Mouse (Mus musculus) heart, adult 2 months (tissue): ENCODE results near the gene Plch2. TPM values are rescaled to one million over a fixed set of nuclear protein-coding genes. Genes with fewer than 3 reads are reported as not detected.

Experiments
- DNase-seq, 2 experiments: peaks; one replicate each; pipeline ENCODE4 v3.0.0; 2021
- H3K27ac ChIP-seq: fragments of 200-600 bp; 2 replicates; pipeline ENCODE4 v1.8.1; 2022
- H3K27me3 ChIP-seq: fragments of 200-500 bp; 2 replicates; pipeline ENCODE4 v1.6.1; 2012; ENCODE audit warnings: mild to moderate bottlenecking, low read length, inconsistent platforms, mixed read lengths; ENCODE audit not compliant: control insufficient read depth, insufficient read depth
- H3K36me3 ChIP-seq: fragments of 200-500 bp; 2 replicates; pipeline ENCODE4 v1.6.1; 2012; ENCODE audit warnings: low read length, inconsistent platforms; ENCODE audit not compliant: control insufficient read depth, insufficient read depth
- H3K4me1 ChIP-seq: fragments of 200-500 bp; 2 replicates; pipeline ENCODE4 v1.6.1; 2011; ENCODE audit warnings: low read length; ENCODE audit not compliant: control insufficient read depth, insufficient read depth
- H3K4me3 ChIP-seq: fragments of 200-600 bp; 2 replicates; pipeline ENCODE4 v1.8.1; 2022
- H3K79me2 ChIP-seq: fragments of 200-500 bp; replicated peaks from 2 replicates; pipeline ENCODE4 v1.6.1; 2012; ENCODE audit warnings: mild to moderate bottlenecking, inconsistent platforms, low read length, moderate library complexity, mixed read lengths; ENCODE audit not compliant: control insufficient read depth, insufficient read depth
- H3K9ac ChIP-seq: fragments of 200-500 bp; 2 replicates; pipeline ENCODE4 v1.6.1; 2012; ENCODE audit warnings: low read depth, mild to moderate bottlenecking, control low read depth, inconsistent platforms, low read length, mixed read lengths
- CTCF ChIP-seq: fragments of 200-600 bp; IDR thresholded peaks from 2 replicates; pipeline ENCODE4 v1.8.1; 2022; ENCODE audit warnings: antibody characterized with exemption, mild to moderate bottlenecking, moderate library complexity
- EP300 ChIP-seq: fragments of 200-500 bp; IDR thresholded peaks from 2 replicates; pipeline ENCODE4 v1.6.1; 2011; ENCODE audit warnings: low read depth, low read length, control low read depth; ENCODE audit not compliant: insufficient read depth
- POLR2A ChIP-seq: fragments of 200-500 bp; IDR thresholded peaks from 2 replicates; pipeline ENCODE4 v1.6.1; 2011; ENCODE audit warnings: mild to moderate bottlenecking, low read depth, low read length, control low read depth; ENCODE audit not compliant: insufficient read depth
- WGBS: fragments of 180-500 bp; shearing (Covaris S2); methylation state at CpG from one replicate; pipeline ENCODE4 v1.1.7; 2018; 5-methylcytosine and 5-hydroxymethylcytosine counted together
- intact Hi-C: fragments of 180-260 bp; cut with DNase I; formaldehyde crosslinking; loops from one replicate; pipeline ENCODE4 v1.15.1; 2025
- polyA plus RNA-seq: library from polyadenylated mRNA; depleted of rRNA; stranded (reverse); fragments of >200 nt; gene quantifications from 2 replicates; pipeline ENCODE4 v1.2.3, GENCODE M21; 2012
- total RNA-seq, 2 experiments: library from RNA; stranded (reverse); gene quantifications; 2 replicates each; pipeline ENCODE4 v1.2.3; 2021

Gene Plch2
- total and polyA plus RNA-seq, 3 experiments, result 1.1 TPM; not detected in 2

- no peak overlapping the region for H3K4me3 ChIP-seq
- WGBS, result 8% methylated on average over 2 of the region's 2 CpGs
Measured at GRCm38 (mm10) chr4:154944121-154944590, 112.4 kb downstream of the Plch2 start.

DNA sequence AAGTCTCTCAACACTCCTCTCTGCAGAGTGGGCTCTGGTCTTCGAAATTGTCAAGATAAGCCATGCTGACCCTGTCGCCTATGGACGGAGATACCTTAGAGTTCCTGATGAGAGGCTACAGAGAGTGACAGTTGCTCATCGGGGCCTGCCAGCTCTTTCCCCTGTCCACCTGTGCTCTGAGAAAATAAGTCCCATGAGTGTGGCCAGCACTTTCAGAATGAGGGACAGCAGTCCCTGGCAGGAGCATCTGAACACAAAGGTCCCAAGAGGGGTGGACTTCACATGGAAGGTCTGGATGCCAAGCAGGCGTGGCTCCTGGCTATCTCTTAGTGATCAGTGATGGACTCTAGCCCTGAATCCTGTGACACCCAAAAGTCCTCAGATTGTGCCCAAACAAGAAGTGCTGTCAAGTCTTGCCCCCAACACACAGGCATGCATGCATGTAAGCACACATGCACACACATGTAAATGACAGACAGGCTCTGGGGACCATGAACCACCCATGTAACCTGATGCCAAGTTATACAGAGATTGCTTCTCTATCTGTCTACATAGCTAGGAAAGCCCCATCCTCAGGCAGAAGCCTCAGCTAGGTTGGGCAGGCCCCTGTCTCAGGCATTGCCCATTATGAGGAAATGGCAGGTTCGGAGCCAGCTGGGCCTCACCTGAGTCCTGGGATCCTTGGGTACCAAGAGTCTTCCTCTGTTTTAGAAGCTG is 113.1 kb downstream of the Plch2 start:
- Histone ChIP-seq H3K9ac (no peak overlapping the region), H3K36me3 (no peaks in the 10 kb centered on the region), H3K79me2 (no peaks in the 10 kb centered on the region), H3K4me3 (no peak overlapping the region), H3K27me3 (no peaks in the 10 kb centered on the region), H3K27ac (no peak overlapping the region; the same call in 1 of the 2 replicates), H3K4me1 (peaks cover 1% of the 10 kb centered on the region; the same call in 1 of the 2 replicates)
- DNase-seq, result peak in 1 of 2 experiments; percentile 11
- intact Hi-C loops, result loop anchor here (1.0 to 2.0 kb wide), 4 partner anchors 21 to 123 kb away; partner anchors contain the start of genes Pank4 and Pex10
- no peak for TF ChIP-seq POLR2A
- TF ChIP-seq EP300, result no peak
- TF ChIP-seq CTCF, result no peak
- WGBS, result 81% methylated on average over 6 of the region's 6 CpGs

More at GRCm38 (mm10) chr4:154944121-154944590, 112.4 kb downstream of the Plch2 start:
- intact Hi-C loops, result loop anchor here (1.0 to 2.0 kb wide), 4 partner anchors 21 to 123 kb away; partner anchors contain the start of genes Pank4 and Pex10
- no peaks in the 10 kb centered on the region for H3K79me2 ChIP-seq
- peak; percentile 75 to 83 for DNase-seq
- no peak overlapping the region for H3K9ac ChIP-seq
- H3K4me1 ChIP-seq, result peaks cover 1% of the 10 kb centered on the region; the same call in 1 of the 2 replicates
- no peaks in the 10 kb centered on the region for H3K27me3 ChIP-seq
- H3K36me3 ChIP-seq, result no peaks in the 10 kb centered on the region
- TF ChIP-seq EP300 (peak; percentile 90), POLR2A (no peak), CTCF (peak; percentile 98)
- no peak overlapping the region; the same call in 1 of the 2 replicates for H3K27ac ChIP-seq

GRCm38 (mm10) chr4:154942632-154943322 is 113.8 kb downstream of the Plch2 start:
- TF ChIP-seq EP300, result no peak
- TF ChIP-seq CTCF, result no peak
- no peak for TF ChIP-seq POLR2A
- intact Hi-C loops, result no loop called here
- Histone ChIP-seq H3K9ac (no peak overlapping the region), H3K4me3 (no peak overlapping the region), H3K27me3 (no peaks in the 10 kb centered on the region), H3K27ac (no peak overlapping the region), H3K4me1 (peaks cover 1% of the 10 kb centered on the region; the same call in 1 of the 2 replicates), H3K36me3 (no peaks in the 10 kb centered on the region), H3K79me2 (no peaks in the 10 kb centered on the region)
- WGBS, result 73% methylated on average over 10 of the region's 10 CpGs
- DNase-seq, result no peak

DNA sequence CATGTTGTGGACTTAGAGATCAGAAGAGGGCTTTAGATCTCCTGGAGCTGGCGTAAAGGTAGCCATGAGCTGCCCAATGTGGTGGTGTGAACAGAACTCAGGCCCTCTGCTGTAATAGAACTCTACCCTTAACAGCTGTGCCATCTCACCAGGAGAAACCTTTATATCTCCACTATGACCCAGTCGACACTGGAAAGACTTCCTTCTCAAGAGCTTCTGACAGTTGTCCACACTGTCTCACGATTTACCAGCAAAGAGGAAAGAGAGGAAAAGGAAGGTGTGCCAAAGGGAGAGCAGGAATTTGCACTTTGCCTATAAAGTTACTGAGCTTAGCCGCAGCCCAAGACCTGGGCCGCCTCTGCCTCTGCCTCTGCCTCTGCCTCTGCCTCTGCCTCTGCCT is 114.8 kb downstream of the Plch2 start:
- H3K79me2 ChIP-seq, result no peaks in the 10 kb centered on the region
- TF ChIP-seq CTCF (no peak), POLR2A (no peak), EP300 (no peak)
- no peaks in the 10 kb centered on the region for H3K36me3 ChIP-seq
- peaks cover 1% of the 10 kb centered on the region; the same call in 1 of the 2 replicates for H3K4me1 ChIP-seq
- H3K9ac ChIP-seq, result no peak overlapping the region
- no peak overlapping the region for H3K4me3 ChIP-seq
- WGBS, result 74% methylated on average over 5 of the region's 5 CpGs
- intact Hi-C loops, result no loop called here
- no peak for DNase-seq
- no peak overlapping the region for H3K27ac ChIP-seq
- no peaks in the 10 kb centered on the region for H3K27me3 ChIP-seq

GRCm38 (mm10) chr4:154940156-154940555 is 116.4 kb downstream of the Plch2 start:
- no peak overlapping the region for H3K9ac ChIP-seq
- no peak for TF ChIP-seq EP300
- no peak for TF ChIP-seq POLR2A
- no peak for TF ChIP-seq CTCF
- 78% methylated on average over 2 of the region's 2 CpGs for WGBS
- H3K27ac ChIP-seq, result no peak overlapping the region
- H3K27me3 ChIP-seq, result no peaks in the 10 kb centered on the region
- no peaks in the 10 kb centered on the region for H3K79me2 ChIP-seq
- H3K36me3 ChIP-seq, result no peaks in the 10 kb centered on the region
- DNase-seq, result no peak
- H3K4me1 ChIP-seq, result peaks cover 1% of the 10 kb centered on the region; the same call in 1 of the 2 replicates
- no peak overlapping the region for H3K4me3 ChIP-seq
- intact Hi-C loops, result no loop called here

DNA sequence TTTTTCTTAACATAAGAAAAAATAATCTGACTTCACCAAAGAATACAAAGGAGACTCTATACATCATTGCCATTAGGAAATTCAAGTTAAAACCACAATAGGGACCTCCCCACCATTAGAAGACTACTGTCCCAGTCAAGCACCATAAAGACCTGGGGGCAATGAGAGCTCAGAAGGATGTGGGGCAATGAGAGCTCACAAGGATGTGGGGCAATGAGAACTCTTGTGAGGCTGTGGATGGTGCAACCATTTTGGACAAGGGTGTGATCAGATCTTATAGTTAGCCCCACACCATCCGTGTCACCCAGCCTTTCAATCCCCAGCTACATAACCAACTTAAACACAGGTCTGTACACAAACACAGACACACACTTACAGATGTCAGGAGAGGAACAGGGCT is 118.8 kb downstream of the Plch2 start:
- 82% methylated on average over 1 of the region's 1 CpGs for WGBS
- intact Hi-C loops, result no loop called here
- H3K79me2 ChIP-seq, result no peaks in the 10 kb centered on the region
- H3K36me3 ChIP-seq, result no peaks in the 10 kb centered on the region
- no peak overlapping the region for H3K9ac ChIP-seq
- no peak for DNase-seq
- 0 out of 2 replicates have a peak, but pooled peaks cover 2% of the 10 kb centered on the region for H3K4me1 ChIP-seq
- H3K27me3 ChIP-seq, result no peaks in the 10 kb centered on the region
- H3K27ac ChIP-seq, result no peak overlapping the region
- TF ChIP-seq POLR2A (no peak), EP300 (no peak), CTCF (no peak)
- H3K4me3 ChIP-seq, result no peak overlapping the region
